Mouse (Mus musculus): ENCODE measurements at regions not wholly inside any gene's neighbourhood (a gene's known extent, or its start where the extent isn't known, plus 50 kb on each side); places are given as distances from the start of the nearest gene placed in this dataset.

DNA sequence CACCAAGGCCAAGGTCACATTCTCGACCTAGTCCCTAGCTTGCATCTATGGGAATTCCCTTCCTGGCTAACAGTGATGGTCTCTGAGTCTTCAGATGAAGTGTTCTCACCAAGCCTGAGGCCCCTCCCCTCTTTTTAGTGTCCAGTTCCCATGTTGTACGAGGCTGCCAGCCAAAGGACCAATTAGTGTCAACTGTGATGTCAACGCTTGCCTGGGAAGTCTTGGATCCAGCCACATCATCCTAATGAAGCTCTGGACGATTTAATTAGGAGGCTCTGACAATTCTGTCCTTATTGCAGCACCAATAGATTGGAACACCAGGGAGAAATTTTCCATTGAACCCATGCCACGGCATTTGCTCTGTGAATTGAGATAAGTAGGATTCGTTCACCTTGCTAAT is 202.4 kb upstream of the Gm6657 start:
- no peak for DNase-seq

DNA sequence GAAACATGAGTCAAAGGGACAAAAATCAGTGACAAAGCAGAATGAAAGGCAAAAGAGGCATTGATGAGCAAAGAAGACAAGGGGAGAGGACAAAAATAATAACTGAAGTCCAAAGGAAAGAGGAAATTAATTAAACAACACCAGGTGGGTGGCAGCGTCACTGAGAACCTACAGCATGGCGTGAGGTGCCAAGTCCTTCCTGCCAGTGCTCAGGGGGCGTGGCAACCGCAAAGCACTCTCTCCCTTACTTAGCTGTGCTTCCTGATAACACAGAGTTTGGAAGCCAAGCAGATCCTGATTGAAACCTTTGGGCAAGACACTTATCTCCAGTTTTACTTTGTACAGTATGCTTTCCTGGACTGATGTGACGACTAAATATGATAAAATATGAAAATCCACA is 199.9 kb upstream of the Gm6657 start:
- DNase-seq, result no peak

DNA sequence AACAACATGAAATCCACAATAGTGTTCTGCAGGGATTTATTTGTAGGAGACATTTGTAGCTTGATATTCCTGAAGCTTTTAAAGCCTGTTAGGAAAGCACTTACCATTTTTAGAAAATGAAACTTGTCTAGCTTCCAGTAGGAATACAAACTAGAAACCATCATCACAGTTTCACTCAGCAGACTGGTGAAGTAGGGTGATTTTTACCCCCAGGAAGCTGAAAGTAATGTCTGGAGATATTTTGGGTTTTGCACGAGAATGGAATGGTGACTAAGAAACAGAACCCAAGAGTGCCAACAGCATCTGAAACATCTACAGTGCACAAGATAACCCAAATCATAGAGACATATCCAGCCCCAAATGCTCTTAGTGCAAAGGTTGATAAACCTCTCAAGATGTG is 196.1 kb upstream of the Gm6657 start:
- no peak for DNase-seq

DNA sequence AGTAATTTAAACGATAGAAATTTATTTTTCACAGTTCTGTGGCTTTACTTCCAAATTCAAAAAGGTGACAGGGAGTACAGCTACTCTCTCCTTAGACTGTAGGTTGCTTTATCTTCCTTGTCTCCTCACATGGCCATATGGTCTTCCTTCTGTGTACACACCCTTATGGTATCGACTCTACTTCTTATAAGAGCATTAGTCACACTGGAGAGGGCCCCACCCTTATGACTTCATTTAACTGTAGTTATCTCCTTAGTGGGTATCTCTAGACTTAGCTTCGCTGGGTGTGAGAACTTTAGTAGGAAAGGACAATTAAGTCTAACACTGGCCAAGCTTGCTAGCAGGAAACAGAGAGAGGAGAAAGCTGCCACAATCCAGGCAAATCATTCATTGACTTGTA is 193.6 kb upstream of the Gm6657 start:
- DNase-seq, result no peak

DNA sequence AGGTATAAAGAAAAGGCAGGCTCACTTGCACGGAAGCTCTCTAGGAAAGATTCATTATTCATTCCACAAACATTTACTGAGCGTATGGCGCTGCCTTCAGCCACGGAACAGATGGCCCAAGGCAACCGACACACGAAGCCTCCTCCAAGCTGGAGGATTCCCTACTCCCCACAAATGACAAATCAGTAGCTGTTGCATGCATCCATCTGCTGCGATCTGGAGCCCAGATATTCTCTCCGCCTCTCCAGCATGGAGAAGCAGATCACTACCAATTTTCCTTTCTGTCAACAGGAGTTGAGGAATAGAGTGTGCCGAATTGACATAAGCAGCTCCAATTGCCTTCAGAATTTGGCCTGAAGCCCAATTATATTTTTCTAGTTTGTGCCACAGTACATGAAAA is 192.2 kb upstream of the Gm6657 start:
- DNase-seq, result no peak

DNA sequence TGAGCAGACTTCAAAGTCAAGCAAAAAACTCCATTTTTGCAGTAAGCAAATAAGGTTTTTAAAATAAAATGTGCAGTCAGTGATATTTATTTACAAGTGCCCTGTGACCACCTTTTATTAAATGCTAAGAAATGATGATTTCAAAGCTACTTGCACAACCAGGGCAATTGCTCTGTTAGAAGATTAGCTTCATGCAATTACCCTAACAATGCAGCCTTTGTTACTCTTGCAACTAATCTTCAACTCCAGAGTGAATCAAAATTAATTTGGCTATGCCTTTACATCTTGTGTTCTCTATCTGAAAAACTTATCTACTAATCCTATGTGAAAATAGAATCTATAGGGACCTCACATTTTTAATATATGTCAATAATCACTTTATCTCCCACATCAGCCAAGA is 160.3 kb upstream of the Gm6657 start:
- no peak for DNase-seq

DNA sequence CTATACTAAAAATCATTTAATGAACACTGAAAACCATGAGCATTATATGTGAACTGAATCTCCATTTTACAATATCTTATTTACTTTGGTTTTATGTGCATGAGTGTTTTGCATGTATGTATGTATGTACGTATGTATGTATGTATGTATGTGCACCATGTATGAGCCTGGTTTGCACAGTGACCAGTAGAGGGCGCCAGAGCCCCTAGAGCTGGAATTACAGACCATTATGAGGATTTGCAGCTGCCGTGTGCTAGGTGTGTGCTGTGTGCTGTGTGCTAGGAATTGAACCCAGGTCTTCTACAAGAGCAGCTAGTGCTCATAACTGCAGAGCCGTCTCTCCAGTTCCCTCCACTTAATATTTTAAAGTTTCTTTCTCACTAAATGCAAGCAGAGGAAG is 147.5 kb upstream of the Gm6657 start:
- DNase-seq, result no peak

DNA sequence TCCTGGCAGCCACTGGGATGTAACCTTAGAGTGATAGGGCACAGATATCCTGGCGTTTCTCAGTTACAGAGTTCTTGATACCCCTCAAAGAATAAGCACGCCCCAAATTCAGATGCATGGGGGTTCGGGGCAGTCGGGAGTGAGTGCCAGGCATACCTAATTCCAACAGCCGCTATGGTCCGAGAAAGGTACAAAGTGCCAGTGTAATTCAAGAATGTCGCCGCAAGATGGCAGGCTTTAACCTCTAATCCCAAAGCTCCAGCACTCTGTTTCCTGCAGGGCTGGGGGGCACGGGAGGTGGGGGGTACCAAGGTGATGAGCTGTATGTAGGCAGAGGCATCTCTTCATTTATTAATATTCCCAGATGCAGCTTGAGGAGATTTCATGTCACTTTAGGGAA is 138.1 kb upstream of the Gm6657 start:
- peak; percentile 45 to 62 for DNase-seq

DNA sequence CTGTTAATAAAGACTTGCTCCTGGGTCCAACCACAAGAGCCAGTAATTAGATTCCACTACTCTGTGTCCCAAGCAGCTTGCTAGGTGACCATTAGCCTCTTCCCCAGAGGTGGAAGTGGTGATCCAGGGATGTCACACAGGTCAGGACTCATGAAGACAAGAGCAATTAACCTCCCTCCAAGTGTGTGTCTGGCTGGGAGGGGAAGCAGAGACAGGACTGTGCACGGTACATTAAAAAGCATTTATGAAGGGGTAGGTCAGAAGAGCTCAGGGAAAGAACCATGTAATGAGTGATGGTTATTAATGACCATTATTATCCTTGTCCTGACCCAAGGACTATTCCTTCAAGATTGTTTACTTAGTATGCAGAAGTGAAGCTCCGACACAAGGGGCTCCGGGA is 136.9 kb upstream of the Gm6657 start:
- DNase-seq, result no peak

DNA sequence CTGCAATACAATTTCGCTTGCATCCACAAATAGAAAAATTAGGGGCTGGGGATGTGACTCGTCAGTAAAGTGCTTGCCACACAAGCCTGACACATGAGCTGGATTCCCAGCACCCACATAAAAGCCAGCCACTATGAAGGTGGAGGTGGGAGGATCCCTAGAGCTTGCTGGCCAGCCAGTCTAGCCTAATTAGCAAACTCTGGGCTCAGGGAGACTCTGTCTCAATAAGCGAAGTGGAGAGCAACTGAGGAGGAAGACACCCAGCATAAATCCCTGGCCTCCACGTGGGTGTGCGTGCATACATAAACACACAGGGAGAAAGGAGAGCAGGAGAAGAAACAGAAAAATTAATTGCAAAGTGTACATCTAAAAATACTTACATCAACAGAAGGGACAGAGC is 134.1 kb upstream of the Gm6657 start:
- no peak for DNase-seq

DNA sequence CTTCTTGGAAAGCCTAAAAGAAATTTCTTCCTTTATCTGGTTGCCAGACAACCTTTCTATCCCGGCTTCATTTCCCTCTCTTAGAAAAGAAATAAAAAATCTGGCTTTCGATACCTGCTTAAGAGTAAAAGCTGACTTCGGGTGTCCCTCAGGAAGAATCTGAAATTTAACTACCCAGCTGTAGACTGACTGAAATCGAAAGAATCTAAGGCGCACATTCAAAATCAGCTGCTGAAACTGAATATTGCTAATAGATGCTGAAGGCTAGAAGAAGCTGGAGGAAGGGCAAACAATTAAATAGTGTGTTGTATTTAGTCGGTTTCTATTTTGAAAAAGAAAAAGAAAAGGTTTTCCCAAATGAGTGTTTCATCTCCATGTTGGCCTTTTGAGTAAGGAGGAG is 128.0 kb upstream of the Gm6657 start:
- no peak for DNase-seq

DNA sequence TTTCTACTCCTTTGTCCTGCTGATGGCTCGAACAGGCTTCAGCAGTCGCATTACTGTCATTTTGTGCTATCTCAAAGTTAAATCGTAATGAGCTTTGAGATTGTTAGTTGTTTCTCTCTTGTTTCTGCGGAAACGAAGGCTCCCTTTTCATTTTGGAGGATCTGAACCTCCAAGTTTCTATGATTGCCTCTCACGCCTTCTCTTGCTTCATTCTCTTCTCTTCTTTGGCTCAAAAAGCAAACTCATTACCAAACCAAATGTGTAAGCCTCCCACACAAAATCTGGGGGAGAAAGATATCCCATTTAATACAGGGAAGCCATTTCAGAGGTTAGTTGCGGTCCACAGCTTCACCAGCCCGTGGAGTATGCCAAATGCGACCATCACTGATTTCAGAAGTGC is 121.1 kb upstream of the Gm6657 start:
- DNase-seq, result no peak

DNA sequence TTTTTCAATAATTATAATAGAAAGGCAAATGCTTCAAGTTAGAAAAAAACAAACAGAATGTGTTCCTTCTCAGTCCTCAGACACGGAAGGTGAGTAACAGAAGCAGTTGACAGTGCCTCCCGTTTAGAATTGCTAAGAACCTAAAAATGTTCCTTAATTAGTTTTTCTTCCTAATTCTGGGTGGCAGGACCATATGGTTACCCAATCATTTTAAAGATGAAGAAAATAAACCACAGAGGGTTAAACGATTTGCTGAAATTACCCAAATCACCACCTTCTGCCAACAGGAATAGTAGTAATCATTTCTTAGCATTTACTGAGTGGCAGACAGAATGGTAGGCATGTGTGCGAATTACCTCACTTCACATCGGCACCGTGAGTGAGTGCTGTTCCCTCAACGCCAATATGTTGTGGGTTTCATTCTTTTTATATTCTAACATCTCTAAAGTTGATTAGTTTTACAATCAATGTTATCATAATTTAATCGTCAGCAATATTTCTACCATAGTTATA is 119.7 kb upstream of the Gm6657 start:
- no peak for DNase-seq

DNA sequence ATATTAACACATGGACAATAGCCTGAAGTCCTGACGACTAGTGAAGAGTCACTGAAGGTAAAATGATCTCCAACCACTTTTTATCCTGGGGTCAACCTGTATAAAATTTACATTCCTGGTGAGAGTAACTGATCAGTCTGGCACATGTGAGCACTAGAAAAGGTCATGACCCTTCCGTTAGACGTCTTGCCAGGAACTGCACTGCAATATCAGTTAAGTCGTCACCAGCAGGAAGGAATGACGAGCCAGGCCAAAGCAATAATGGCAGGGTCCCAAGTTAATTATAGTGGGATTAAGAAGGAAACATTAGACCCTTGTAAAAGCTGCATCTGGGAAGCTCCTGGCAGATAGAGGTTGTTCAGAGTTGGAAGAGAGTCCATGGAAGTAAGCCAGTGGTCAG is 116.8 kb upstream of the Gm6657 start:
- DNase-seq, result no peak

DNA sequence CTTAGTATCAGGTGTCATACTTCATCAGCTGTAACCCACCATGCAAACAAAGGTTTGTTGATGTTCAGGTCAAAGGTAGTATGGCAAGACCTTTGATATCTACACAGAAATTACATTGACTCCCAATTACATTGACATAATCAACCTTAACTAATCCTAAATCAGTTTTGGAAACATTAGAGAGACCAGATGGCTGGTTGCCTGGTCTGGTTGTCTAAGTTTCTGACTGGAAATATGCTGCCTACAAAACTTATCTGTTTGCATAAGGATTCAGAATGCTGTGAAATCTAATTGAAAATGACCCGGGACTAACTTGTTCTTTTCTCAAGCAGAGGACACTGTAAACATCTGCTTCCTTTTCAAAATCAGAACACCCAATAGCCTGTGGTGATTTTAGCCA is 111.9 kb upstream of the Gm6657 start:
- DNase-seq, result no peak

DNA sequence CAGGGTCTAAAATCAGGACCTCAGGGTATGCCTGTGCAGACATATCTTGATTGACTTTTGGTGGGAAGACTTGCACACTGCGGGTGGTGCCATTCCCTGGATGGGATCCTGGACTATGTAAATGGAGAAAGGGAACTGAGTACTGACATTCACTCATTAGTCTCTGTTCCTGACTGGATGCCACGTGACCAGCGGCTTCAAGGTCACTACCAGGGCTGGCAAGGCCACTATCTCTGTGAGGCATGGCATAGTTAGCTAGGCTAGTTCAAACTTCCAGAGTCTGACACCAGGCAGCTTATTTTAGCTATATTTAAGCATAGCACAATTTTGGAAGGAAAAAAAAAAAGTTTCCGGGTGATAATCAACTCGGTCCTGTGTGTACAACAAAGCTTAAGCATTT is 108.0 kb upstream of the Gm6657 start:
- no peak for DNase-seq

DNA sequence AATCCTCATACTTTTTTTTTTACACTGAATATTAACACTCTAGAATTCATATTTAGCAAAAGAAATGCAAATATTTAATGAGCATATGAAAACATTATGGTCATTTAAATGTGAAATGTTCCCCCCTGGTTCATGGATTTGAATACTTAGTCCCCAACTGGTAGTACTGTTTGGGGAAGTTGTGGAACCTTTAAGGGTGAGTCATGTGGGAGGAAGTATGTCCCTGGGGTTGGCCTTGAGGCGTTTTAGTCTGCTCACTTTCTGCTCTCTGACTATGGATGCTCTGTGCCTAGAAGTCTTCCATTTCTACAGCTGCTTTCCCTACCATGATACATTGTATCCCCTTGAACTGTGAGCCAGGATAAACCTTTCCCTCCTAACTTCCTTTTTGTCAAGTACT is 106.1 kb upstream of the Gm6657 start:
- DNase-seq, result no peak

DNA sequence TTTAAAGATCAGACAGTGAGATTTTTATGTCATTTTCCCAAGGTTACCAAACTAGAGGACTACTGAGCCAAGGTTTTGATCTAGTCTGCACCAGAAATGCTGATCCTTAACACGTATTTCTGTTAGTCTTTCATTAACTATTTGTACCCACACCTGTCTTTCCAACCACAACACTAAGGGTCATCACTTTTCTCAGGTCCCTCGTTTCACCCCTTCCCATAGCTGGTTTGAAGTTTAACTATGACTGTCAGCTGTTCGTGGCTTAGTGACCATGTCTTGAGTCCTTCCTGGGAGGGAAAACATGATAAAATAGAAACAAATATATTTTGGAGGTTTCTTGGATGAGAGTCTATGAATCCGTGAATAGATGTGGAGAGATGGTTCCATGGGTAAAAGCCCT is 99.6 kb upstream of the Gm6657 start:
- DNase-seq, result peak in 1 of 2 experiments; percentile 15

DNA sequence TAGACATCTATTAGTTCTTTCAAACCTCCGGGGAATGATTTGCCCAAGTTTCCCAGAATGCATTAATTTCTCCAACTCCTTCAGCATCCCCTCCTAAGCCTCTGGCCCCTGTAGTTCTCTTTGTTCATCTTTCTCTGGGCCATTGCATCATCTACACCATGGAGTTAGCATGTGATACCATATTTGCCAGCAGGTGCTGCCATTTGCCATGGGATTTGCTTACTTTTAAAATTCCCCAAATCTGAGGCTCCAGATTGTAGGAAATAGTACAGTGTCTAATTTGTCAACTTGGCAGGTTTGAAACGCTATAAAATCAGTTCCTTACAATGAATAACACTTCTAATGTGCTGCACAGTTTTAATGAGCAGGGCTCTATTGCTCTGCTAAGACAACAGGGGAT is 98.7 kb upstream of the Gm6657 start:
- DNase-seq, result no peak

DNA sequence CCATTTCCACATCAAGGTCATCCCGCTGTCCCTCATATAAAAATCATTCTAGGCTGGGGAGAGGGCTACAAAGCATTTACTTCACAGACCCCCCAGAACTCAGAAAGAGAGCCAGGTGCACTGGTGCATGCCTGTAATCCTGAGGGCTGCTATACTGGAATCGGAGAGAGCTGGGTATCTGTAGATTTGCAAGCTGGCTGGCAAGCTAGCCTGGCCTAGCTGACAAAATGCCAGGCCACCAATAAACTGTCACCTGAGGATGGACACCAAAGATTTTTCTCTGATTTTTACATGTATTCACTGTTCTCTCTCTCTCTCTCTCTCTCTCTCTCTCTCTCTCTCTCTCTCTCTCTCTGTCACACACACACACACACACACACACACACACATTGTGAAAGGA is 98.1 kb upstream of the Gm6657 start:
- DNase-seq, result no peak

DNA sequence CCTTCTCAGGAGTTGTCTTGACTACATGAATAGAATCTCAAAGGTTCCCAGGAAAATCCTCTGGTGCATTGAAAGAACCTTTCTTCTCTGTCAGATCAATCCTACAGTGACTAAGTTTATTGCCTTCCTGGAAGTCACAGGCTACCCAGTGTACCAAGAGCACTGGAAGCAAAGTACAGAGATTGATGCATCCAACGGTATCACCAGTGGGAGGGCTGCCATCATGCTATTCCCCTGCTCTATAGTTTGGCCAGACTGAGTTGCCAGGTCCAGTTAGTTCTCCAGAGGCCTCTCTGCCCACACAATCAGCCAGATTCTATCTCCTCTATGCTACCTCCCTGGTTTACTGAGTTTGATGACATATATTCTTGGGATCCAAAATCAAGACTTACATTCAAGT is 96.9 kb upstream of the Gm6657 start:
- DNase-seq, result no peak

DNA sequence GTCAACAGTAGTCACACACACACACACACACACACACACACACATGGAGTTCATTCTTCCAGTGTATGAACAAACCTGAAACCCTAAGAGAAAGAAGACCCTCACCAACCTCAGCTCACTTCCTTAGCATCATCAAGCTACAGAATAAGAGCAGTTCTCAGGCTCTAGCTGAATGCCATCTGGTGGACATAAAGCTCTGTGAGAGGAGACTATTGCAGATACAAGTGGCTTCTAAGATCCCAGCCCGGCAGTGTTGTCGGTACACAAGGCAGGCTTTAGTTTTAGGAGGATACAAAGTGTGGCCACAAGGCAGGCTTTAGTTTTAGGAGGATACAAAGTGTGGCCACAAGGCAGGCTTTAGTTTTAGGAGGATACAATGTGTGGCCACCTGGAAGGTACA is 96.3 kb upstream of the Gm6657 start:
- no peak for DNase-seq

DNA sequence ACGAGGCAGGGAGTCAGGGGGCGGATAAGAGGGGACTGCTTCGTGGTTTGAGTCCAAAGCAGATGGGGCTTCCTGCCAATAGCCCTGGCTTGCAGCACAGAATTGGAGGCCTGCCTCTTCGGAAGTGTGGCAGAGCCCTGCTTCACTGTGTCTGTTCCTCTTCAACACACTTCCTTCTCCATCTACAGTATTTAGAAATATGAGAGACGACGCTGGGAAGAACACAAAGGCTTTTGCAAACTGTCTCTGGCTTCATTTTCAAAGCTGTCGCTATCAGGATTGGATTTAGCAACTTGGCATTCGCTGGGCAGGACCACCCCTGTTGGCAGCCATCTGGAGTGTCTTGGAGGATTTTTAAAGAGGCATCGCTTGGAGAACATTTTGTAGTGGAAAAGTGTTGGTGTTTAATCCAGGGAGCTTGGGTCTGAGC is 95.3 kb upstream of the Gm6657 start:
- peak in 1 of 2 experiments; percentile 44 for DNase-seq

DNA sequence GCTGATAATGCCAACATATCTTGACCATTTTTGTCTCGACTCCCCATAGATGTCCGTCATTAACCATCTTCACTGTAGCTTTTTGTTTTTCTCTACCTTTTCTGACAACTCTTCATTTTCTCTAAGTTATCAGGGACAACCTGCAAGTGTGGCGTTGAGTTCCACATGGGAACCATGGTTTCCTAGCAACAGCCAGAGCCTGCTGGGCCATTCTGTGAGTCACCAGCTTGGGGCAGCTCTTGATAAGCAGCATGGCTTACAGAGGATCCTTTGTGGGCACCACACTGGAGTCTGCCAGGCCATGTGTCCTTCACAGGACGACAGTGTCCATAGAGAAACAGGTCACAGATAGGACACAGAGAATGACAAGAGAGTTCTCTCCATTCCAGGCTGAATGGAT is 94.3 kb upstream of the Gm6657 start:
- no peak for DNase-seq

DNA sequence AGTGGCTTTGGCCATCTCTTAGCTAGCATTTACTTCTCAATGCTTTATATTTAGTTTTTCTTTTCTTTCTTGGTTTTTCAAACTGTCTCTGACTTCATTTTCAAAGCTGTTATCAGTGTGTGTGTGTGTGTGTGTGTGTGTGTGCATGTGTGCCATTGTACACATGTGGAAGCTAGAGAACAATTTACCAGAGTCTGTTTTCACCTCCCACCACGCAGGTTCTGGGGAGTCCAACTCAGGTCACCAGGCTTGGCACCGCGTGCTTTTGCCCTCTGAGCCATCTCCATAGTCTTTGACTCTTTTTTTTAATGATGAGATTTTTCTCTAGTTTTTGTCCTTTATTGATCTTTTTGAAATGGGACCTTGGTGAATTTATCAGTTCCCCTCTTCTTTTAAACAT is 93.3 kb upstream of the Gm6657 start:
- DNase-seq, result peak; percentile 35 to 61

DNA sequence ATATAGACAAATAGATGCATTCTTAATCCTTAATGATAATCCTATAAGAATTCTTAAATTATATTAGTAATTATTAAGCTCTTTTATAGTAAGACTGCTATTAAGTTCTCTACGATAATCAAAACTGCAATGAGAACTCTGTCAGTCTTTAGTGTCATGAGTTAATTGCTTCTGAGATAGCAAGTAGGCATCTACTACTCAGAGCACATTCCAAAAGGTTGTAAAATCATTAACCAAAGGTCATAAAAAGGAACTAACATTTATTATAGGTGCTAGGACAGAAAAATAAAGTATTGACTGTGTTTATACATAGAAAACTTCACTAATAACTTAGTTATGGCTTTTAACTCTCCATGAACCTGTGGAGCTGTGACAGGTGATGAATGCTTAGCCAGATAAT is 84.1 kb upstream of the Gm6657 start:
- DNase-seq, result no peak
